Mouse (Mus musculus) right cerebral cortex, postnatal 25 days (tissue): ENCODE data around the gene Lif.

Experiments
- DNase-seq: peaks from one replicate; pipeline ENCODE4 v3.0.0; 2022

Lif gene

DNA sequence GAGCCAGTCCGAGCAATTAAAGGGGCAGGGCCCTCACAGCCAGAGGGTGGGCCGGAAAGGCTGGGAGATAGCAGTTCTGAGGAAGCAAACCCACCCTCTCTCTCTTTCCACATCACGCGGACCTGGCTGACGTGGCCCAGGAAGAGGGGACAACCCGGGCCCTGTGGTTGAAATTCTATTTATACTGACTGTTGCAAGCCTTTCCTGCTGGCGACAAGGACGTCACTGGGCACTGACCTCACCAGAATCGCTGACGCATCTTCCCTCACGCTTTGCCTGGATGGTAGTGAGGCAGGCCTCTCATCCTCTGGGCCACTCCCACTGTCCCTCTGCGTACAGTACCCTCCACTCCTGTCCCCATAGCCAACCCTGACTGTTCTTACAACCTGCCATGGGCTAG is 24.7 kb upstream of the Lif start:
- DNase-seq: no peak

DNA sequence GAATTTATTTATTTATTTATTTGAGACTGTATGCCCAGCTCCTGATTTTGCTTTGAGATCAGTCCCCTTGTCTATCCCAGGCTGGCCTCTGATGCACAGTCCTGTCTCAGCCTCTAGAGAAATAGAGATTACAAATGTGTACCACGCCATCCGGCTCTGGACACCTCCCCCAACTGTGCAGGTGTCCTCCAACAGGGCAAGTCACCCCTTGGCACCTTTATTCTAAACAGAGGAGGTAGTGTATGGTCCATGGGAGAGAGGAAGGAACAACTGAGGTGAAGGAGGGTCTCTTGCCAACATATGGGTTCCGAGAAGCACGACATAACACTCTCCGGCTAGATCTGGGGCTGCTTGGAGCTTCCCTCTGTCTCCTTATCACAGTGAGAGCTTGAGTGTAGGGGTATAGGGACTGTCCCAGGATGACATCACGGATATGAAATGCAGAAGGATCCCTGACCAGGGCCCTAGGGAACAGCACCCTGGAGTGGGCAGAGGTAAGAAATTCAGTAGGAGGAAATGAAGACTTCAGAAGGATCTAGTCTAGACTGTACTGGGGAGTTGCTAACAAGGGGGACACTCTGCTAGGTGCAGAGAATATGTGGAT is 22.2 kb upstream of the Lif start:
- DNase-seq: no peak

DNA sequence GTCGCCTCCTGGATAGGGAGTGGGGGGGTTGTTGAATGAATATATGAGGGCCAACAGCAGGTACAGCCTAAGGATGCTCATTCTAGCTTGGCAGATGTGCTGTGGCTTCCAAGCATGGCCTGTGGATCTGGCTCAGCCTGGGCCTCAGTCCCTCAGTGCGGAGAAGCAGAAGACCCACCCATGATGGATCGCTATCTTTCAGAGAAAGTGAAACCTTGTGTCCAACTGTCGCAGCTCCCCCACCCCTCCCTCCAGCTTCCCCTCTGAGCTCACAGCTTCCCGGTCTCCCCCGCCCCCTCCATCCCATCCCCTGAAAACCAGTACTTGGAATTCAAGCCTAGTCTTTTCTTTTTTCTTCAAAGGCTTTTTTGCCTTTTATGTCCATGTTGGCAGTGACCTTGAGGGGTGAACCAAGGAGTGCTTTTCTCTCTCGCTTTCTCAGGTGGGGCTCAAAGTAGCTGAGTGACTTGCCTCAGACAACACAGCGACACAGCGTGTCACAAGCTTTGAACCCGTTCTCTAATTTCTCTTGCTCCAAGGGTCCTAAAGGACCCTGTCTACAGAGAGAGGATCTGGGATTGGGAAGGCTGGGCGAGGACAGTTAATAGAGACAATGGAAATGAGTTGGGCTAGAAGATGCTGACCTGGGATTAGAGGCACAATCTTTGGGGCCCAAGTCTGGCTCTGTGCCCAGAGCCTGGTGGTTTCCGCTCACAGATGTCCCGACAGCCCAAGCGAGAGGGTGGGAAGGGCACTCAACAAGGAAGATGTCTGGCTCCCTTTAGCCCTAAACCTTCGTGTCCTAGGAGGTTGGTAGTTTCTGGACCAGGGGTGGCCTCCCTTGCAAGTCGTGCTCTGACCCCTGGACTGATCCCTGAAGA is 21.5 kb upstream of the Lif start, which contains the start of gene Osm:
Gene Osm (plus strand): TSS at position 756 of the 881 bp plus-strand sequence.
- DNase-seq: no peak

DNA sequence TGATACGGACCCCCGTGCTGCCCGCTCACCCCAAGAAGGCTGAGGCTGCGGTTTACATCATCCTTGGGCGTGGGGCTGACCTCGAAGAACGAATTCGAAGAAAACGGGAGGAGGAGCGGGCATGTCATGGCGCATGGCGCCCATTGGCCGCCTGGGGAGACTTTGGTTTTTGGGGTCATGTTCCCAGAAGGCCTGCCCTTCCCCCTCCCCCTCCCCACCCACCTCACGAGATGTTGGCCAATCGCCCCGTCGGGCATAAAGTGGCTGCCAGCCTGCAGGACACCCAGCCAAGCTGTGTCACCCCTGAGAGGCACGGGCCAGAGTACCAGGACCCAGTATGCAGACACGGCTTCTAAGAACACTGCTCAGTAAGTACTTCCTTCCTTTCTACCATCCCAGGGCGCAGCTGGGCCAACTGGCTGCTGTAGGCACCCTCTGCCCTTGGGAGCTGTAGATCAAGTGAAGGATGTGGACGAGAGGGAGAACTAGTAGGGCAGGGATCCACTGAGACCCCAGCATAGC is 20.8 kb upstream of the Lif start:
- no peak for DNase-seq

DNA sequence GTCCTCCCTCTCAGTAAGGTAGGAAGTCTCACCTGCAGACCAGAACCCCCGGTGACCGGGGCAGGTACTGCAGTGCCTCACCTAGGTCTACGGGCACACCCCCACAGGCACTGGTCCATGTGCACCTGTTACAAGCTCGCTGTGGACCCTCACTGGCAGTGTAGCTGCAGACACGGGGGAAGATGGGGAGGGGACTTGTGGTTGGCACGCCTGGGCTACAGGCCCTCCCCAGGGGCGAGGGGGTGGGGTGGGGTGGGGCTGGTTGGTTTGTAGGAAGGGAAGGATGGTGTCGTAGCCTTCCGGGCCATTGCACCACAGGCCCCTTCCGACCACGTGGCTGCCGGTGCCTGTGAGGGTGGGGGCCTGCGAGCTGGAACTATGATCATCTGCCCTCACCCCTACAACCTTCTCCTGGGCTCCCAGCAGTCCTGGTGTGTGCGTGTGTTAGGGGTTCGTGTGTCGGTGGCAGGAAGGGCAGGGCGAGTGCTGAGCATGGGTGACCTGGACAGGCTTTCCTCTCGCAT is 19.9 kb upstream of the Lif start:
- DNase-seq: no peak

DNA sequence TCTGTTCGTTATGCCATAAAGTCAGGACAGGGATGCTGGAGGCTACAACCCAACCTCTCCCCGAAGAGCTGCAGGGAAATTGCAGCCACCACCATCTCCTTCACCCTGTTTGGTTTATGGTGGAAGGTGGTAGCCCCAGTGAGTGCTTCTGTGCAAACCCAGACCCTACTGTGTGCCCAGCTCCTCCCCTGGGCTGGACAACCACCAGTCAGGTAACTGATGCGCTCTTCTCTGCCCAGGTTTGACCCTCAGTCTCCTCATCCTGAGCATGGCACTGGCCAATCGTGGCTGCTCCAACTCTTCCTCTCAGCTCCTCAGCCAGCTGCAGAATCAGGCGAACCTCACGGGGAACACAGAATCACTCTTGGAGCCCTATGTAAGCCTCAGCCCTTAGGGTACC is 19.2 kb upstream of the Lif start:
- DNase-seq: no peak

DNA sequence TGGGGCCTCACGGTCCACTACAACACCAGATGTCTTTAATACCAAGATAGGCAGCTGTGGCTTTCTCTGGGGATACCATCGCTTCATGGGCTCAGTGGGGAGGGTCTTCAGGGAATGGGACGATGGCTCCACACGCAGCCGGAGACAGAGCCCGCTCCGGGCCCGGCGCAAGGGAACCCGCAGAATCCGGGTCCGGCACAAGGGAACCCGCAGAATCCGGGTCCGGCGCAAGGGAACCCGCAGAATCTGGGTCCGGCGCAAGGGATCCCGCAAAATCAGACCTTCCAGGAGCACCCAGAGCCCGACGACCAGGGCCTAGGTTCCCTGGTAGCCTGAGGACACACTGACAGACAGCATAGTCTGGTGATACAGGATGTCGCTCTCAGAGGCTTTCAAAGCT is 17.7 kb upstream of the Lif start:
- DNase-seq: no peak

DNA sequence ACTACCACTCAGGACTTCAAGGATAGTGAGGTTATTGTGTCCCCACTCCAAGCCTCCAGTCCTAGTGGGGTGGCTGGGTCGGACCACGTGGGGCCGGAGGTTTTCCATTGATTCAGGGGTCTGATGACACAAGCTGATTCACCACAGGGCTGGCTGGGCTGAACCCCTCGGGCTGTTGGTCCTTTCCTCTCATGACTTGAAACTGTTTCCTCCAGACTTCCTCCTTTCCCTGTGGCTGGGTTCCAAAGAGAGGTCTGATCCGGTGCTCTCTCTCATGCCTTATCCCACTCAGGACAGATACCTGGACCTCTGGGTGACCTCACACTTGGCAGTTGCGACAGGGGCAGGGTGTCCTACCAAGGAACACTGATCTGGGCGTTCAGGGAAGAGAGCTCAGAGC is 17.2 kb upstream of the Lif start:
- no peak for DNase-seq

DNA sequence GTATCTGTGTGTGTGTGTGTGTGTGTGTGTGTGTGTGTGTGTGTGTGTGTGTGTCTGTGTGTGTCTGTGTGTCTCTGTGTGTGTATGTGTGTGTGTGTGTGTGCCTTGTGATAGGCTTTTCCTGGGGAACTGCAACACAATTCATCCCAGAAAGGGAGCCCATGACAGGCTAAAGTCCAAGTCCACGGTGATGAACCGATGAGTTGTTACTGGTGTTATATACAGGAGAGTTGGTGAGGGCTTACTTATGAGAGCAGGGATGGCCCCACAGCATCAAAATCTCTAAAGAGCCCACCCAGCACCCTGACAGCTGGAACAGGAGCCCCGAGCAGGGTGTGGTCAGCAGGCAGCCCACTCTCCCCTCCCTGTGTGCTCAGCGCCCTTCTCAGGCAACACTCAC is 16.2 kb upstream of the Lif start:
- no peak for DNase-seq

DNA sequence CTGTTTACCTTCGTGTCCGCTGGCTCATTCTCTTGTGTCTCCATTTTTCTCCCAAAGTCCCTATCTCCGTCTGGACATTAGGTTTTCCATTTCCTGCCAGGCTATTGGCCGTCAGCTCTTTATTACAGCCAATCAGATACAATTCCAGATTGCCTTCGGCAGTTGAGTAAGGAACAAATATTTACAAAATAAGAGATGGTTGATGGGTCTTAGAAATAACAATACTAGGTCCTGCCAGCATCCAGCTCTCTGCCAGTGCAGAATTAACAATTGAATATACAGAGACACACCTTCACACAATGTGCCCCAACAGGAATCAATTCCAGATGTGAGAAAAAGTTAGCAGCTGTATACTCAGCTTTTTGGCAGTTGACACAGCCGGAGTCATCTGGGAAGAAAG is 11.2 kb upstream of the Lif start:
- no peak for DNase-seq

DNA sequence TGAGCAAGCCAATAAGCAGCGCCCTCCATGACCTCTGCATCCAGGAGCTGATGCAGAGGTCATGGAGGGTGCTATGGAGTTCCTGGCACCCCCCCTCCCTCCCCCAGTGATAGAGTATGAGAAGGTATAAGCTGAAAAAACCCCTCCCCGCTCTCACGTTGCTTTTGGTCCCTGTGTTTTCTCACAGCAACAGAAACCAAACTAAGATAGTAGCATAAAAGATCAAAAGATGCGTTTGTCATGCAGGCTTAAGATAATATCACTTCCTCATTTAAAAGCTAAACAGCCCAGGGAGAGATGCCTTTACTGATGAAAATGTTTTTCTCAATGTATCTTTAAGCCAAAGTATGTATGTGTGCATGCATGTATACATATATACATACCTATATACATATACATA is 10.7 kb upstream of the Lif start:
- DNase-seq: no peak

DNA sequence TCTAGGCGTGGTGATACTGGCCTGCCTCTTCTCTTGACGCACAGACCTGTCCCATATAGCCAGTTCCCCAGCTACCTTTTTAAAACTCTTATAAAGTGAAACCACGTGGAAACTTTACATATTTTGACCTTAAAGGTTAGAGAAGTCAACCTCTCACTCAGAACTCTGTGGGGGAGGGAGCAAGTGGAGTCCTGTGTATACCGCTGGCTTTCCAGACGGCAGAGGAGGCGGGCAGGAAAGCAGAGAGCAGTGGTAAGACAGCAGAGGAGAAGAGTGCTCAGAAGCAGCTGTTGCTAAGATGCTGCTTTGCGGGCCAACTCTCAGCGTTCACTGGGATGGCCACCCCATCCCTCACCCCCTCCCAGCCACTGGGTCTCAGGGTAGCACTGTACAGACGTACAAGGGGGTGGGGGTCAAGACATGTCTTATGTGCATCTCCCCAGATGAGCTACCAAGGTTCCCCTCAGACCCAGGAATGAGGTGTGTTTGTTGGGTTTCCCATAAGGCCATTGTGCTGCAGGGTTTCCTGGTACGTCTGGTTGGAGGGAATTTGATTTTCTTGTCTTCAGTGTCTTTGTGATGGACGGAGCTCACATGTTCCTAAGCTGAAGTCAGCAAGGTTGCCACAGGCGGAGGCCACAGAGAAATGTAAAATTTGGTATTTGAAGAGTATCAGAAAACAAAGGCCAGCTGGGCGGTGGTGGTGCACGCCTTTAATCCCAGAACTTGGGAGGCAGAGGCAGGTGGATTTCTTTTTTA is 10.0 kb upstream of the Lif start:
- DNase-seq: no peak

DNA sequence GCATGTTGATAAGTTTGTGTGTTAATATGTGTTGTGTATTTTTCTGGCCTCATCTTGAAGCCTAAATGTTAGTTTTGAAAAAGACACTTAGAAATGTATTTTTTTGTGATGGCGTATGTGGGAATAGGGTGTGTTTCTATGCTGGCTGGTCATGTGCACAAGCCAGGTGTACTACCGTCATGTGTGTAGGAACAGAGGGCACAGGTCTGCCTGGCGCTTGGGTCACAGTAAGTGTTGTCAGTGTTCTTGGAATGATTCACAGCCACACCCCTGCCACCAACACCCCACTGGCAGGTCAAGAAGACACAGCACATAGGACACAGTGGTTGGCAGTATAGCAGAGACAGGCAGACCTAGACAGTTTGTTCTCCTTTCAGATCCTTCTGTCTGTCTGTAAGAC is 8.2 kb upstream of the Lif start:
- DNase-seq: no peak

DNA sequence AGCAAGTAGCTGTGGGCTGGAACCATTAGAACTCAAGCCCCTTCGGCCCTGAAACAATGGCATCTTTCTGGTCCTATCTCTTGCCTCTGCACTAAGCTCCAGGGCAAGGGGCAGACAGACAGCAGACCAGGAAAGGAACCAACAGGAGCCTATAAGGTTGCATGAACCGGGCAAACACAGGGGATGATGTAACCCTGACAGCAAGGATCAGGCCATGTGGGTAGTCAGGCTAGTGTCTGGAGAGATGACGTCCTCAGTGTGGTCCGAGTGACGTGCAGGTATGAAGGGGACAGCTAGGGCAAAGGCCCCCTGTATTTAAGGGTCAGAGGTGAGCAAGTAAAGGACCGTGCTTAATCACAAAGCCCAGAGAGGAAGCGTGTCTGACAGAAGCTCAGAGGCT is 7.1 kb upstream of the Lif start:
- no peak for DNase-seq

DNA sequence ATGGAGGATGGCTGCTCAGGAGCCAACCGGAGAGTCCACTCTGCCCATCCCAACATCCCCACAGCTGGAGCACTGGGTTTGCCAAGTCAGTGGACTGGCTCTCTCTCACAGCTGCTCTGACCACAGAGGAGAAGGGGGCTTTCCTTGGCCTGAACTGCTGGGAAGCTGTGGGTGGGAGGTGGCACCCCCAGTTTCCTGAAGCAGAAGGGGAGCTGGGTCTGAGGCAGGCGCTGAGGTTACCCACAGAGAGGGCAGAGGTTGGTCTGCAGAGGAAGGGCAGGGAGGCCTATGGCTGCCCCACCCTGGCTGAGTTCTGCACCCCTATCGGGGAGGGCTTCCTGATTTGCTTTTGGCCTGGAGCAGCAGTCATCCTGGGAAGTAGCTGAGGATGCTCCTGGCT is 6.0 kb upstream of the Lif start:
- DNase-seq: no peak

DNA sequence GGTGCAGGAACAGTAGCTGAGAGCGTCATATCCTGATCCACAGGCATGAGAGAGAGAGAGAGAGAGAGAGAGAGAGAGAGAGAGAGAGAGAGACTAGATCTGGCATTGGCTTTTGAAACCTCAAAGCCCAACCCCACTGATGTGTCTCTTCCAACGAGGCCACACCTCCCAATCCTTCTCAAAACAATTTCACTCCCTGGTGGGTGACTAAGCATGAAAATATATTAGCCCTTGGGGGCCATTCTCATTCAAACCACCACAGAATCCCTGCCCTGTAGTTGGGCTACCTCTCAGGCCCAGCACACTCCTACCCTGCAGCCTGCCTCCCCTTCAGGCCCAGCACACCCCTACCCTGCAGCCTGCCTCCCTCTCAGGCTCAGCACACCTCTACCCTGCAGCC is 4.5 kb upstream of the Lif start:
- no peak for DNase-seq

DNA sequence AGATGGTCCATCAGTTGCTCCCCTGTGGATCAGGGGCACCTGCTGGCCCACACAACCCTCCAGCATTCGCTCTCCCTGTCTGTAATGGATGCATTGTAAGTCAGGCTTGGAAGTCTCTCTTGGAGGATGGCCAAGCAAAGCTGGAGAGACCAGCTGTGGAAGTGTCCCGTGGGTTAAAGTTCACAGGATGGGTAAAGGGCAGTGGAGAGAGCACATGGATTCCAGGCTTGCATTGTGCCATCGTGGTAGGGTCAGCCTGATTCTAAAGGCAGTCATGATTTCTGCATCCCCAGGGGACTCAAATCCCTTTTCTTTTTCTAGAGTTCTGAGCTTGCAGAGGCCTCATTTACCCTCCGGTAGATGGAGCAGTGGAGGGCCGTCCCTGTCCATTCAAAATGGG is 399 bp downstream of the Lif start:
- DNase-seq: no peak

DNA sequence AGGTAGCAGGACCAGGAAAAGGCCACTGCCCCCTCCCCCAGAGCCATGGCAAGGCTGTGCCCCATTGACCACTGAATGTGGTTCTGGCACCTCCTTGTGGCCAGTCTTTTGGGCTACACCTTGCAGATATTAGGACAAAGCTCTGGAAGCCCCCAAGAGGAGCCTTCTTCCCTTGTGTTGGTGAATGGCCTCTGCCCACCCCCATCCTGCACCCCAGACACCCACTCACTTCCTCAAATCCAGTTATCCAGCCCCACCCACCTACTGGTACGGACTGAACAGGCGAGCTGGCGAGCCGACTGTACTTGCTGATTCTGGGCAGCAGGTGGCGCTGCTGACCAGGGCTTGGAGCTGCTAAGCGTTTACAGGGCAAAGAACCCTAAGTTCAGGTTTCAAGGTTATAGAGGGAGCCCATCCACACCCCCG is 1.3 kb downstream of the Lif start:
- DNase-seq: peak; percentile 77

DNA sequence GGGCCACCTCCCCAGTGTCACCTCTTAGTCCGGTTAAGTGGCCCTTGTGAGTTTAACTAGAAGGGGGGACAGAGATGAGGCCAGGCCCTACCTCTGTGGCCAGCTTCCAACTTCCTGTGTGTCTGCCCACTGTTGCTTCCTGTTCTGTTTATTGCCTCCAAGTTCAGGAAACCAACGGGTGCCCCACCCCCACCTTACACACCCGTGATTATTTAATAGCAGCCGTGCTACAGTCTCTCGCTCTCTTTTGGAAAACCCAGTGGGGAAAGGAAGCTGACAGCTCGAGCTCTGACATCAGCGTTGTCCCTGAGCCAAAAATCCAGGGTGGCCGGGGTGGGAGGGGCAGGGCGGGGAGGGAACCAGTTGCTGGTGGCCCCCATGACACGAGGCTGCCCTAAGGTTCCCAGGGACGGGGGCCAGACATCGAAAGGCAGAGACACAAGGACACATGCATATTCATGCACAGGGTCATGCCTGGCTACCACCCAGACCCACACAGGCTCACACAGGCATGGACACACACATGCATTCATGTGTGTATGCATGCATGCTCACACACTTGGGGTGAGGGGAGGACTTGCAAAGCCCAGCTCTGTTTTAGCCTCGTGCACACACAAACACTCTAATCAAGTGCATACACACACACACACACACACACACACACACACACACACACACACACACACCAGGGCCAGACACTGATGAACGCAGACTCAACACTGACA is 3.3 kb downstream of the Lif start:
- DNase-seq: no peak

DNA sequence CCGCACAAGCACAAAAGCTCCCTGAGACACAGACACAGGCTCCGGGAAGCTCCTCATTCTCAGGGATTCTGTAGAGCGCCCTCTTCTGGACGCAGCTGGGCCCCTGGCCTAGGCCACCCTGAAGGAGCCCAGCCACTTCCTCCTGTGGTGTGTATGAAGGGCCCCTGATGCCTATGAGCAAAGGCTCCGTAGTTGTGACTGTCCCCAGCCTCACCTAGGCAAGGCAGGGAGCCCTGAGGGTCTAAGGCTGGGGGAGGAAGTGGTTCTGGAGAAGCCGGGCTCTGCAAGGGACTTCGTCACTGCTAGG is 3.8 kb downstream of the Lif start:
- DNase-seq: no peak

DNA sequence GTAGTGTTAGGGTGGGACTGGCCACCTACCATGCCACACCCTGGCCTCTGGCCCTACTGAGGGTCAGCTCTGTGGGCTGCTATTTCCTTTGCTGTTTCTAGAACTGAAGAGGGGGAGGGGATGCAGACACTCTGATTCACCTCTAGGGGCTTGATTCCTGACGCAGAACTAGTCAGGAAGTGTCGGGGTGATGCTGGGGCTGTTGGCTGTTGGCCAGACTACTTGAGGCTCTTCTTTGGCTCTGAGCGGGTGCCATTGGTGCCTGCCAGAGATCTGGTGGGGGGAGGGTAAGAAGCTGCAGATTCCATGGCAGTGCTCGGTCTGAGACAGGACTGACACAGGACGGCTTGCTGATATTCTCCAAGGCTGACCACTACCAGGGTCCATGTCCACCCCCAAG is 4.6 kb downstream of the Lif start:
- DNase-seq: no peak

DNA sequence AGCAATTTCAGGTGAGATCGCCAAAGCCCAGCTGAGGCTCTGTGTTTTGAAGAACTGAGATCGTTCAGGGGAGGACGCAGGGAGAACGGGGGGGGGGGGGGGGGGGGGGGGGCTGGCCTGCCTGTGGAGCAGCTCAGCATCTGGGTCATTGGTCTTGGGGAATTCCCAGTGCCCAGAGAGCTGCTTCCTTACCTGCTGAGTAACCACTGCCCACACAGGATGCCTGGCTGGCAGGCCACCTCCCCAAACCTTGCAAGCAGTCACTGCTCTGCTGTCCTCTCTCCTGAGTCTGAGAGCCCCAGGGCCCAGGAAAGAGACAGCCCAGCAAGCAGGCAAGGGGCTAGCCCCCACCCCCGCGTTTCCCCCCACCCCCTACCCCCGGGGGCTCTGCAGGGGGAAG is 5.5 kb downstream of the Lif start:
- no peak for DNase-seq

DNA sequence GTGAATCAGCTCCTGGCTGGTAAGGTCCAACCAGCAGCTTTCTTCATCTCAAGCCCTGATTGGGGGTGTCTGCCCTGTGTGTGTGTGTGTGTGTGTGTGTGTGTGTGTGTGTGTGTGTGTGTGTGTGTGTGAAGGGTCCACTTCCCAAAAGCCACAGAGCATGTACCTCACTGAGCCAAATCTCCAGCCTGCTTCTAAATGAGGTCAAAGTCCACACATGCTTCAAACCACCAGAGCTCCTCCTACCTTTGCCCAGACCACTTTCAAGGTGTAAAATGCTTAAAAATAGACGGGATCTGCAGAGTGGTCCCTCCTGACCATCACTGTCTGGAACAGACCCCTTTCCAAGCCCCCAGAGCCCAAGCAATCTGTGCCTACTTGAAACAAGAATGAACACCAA is 5.9 kb downstream of the Lif start:
- no peak for DNase-seq
